Mouse (Mus musculus): ENCODE data around the gene Rsph9. TPM values are rescaled to one million over a fixed set of nuclear protein-coding genes. Genes with fewer than 3 reads are reported as not detected.

Rsph9 gene
- polyA plus RNA-seq, 1 experiment, result 1.3 TPM

DNA sequence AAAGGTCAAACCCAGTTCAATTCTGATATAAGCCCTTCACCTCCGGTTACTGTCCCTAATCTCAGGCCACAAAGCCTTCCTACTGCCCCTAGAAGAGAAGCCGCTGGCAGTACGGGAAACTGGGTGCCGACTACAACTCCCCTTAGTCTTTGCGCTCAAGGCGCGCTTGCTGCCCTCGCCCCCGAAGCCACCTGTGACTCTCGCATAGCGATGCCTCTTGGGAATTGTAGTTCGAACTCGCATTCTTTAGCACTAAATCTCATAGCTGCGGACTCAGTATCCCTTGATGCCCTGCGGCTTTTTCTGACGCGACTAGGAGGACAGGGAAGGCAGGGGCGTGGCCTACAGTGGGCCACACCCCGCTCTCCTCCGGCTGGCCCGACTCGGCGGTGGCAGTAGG is 16.7 kb upstream of the Rsph9 start, which contains the start of gene Gtpbp2:
TSS of gene Gtpbp2 (plus strand) at position 347 of the 400 bp plus-strand sequence.
- H3K4me1 ChIP-seq (ENCODE audit: control insufficient read depth, insufficient read depth, insufficient read length, low read length), result peaks cover 16% of the 10 kb centered on the region
- H3K27ac ChIP-seq (replicated peaks; ENCODE audit: low read depth, low read length), result peak within 1 kb of the TSS; percentile 99
- H3K4me3 ChIP-seq (ENCODE audit: insufficient read depth, low read depth, low read length), result peak within 1 kb of the TSS; percentile 83

GRCm38 (mm10) chr17:46160090-46160662 is 16.2 kb upstream of the Rsph9 start:
- H3K4me1 ChIP-seq (ENCODE audit: control insufficient read depth, insufficient read depth, insufficient read length, low read length), result peaks cover 16% of the 10 kb centered on the region
- H3K27ac ChIP-seq (replicated peaks; ENCODE audit: low read depth, low read length), result peak overlapping the region; percentile 99
- peak overlapping the region; percentile 63 for H3K4me3 ChIP-seq (ENCODE audit: insufficient read depth, low read depth, low read length)

DNA sequence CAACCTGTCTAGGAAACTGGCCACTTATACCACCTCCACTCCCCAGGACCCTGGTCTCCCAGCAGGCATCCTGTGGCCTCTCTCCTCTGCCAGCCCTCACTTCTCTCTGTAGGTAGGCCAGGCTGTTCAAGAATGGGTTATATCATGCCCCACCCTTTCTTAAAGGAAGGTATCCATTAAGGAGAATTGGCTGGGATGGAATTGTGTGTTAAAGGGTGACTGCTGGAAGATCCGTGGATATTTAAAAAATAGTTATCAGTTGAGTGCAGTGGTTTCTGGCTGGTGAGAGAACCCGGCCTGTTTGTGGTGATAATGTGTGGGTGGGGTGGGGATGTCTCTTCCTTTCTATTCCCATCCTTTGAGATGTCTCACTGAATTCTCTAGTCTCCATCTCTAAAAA is 15.2 kb upstream of the Rsph9 start:
- H3K27ac ChIP-seq (replicated peaks; ENCODE audit: low read depth, low read length), result no peak overlapping the region
- no peak overlapping the region for H3K4me3 ChIP-seq (ENCODE audit: insufficient read depth, low read depth, low read length)
- peaks cover 16% of the 10 kb centered on the region for H3K4me1 ChIP-seq (ENCODE audit: control insufficient read depth, insufficient read depth, insufficient read length, low read length)

- H3K4me1 ChIP-seq (ENCODE audit: control insufficient read depth, insufficient read depth, insufficient read length, low read length), result peaks cover 10% of the 10 kb centered on the region
- no peak overlapping the region for H3K27ac ChIP-seq (replicated peaks; ENCODE audit: low read depth, low read length)
- no peak overlapping the region for H3K4me3 ChIP-seq (ENCODE audit: insufficient read depth, low read depth, low read length)
Observed at GRCm38 (mm10) chr17:46157131-46157530, 13.1 kb upstream of the Rsph9 start.

- Histone ChIP-seq H3K27ac (replicated peaks; ENCODE audit: low read depth, low read length) (no peak overlapping the region), H3K4me3 (ENCODE audit: insufficient read depth, low read depth, low read length) (no peak overlapping the region), H3K4me1 (ENCODE audit: control insufficient read depth, insufficient read depth, insufficient read length, low read length) (peaks cover 5% of the 10 kb centered on the region; the same call in 1 of the 2 replicates)
Observed at GRCm38 (mm10) chr17:46156680-46157079, 12.7 kb upstream of the Rsph9 start.

- H3K27ac ChIP-seq (replicated peaks; ENCODE audit: low read depth, low read length), result no peak overlapping the region
- no peaks in the 10 kb centered on the region; the same call in 1 of the 2 replicates for H3K4me1 ChIP-seq (ENCODE audit: control insufficient read depth, insufficient read depth, insufficient read length, low read length)
- no peak overlapping the region for H3K4me3 ChIP-seq (ENCODE audit: insufficient read depth, low read depth, low read length)
Observed at GRCm38 (mm10) chr17:46154336-46154735, 10.3 kb upstream of the Rsph9 start.

GRCm38 (mm10) chr17:46152847-46153782 is 9.1 kb upstream of the Rsph9 start, which contains the start of gene Mad2l1bp:
Mad2l1bp (minus strand) TSS chr17:46153553.
- H3K27ac ChIP-seq (replicated peaks; ENCODE audit: low read depth, low read length), result peak within 1 kb of the TSS; percentile 89
- no peaks in the 10 kb centered on the region for H3K4me1 ChIP-seq (ENCODE audit: control insufficient read depth, insufficient read depth, insufficient read length, low read length)
- H3K4me3 ChIP-seq (ENCODE audit: insufficient read depth, low read depth, low read length), result peak within 1 kb of the TSS; percentile 86

GRCm38 (mm10) chr17:46139872-46140271 is 4.1 kb downstream of the Rsph9 start:
- H3K4me1 ChIP-seq (ENCODE audit: control insufficient read depth, insufficient read depth, insufficient read length, low read length), result peaks cover 2% of the 10 kb centered on the region; the same call in 1 of the 2 replicates
- no peak overlapping the region for H3K4me3 ChIP-seq (ENCODE audit: insufficient read depth, low read depth, low read length)
- H3K27ac ChIP-seq (replicated peaks; ENCODE audit: low read depth, low read length), result no peak overlapping the region

DNA sequence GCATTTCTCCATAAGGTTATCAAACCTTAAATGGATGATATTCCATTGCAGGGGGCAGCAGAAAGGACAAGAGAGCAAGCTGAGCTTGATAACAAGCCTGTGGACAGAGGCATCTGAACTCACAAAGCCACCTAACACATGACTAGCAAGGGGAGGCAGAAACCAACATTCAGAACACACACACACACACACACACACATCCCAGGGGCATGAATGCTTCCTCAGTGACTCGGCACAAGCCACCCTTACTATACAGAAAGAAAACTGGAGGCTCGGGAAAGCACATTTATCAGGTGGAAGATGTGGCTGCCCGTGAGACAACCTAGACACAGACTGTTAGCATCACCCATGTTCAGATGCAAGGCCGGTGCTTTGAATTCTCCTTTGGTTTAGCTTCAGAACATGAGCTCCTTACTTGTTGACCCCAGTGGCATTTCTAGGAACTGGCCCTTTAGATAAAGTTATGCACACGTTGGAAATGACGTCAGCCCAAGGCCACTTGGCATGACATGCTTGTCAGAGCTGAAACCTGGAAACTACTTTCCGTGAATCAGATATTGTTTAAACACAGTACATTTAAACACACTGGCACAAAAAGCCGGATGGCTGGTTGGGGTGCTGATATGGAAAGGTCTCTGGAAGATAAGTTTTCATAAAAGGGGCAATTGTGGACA is 5.3 kb downstream of the Rsph9 start:
- Histone ChIP-seq H3K27ac (replicated peaks; ENCODE audit: low read depth, low read length) (no peak overlapping the region), H3K4me1 (ENCODE audit: control insufficient read depth, insufficient read depth, insufficient read length, low read length) (peaks cover 1% of the 10 kb centered on the region; the same call in 1 of the 2 replicates), H3K4me3 (ENCODE audit: insufficient read depth, low read depth, low read length) (no peak overlapping the region)

DNA sequence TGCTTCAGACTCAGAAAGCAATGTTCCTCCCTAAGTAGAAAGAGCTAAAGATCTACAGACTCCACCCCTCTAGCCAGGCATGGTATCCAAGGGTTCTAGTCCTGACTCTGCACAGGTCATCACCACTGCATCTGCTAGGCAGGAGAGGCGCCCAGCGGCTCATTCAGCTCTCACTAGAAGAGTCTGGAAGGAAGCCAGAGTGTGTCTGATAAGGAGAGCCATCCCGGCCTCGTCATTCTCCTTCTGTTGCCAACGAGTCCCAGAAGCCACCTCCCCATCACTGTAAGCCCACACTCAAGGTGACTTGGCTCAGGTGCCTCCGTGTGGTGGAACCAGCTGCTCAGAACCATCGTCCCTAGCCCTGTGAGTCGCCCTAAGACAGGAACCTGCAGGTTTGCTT is 11.2 kb downstream of the Rsph9 start:
- Histone ChIP-seq H3K4me1 (ENCODE audit: control insufficient read depth, insufficient read depth, insufficient read length, low read length) (no peaks in the 10 kb centered on the region), H3K27ac (replicated peaks; ENCODE audit: low read depth, low read length) (no peak overlapping the region), H3K4me3 (ENCODE audit: insufficient read depth, low read depth, low read length) (no peak overlapping the region)

GRCm38 (mm10) chr17:46132058-46132718 is 11.8 kb downstream of the Rsph9 start:
- Histone ChIP-seq H3K4me3 (ENCODE audit: insufficient read depth, low read depth, low read length) (no peak overlapping the region), H3K27ac (replicated peaks; ENCODE audit: low read depth, low read length) (no peak overlapping the region), H3K4me1 (ENCODE audit: control insufficient read depth, insufficient read depth, insufficient read length, low read length) (no peaks in the 10 kb centered on the region)

- H3K27ac ChIP-seq (replicated peaks; ENCODE audit: low read depth, low read length), result no peak overlapping the region
- no peaks in the 10 kb centered on the region for H3K4me1 ChIP-seq (ENCODE audit: control insufficient read depth, insufficient read depth, insufficient read length, low read length)
Observed at GRCm38 (mm10) chr17:46129741-46130498, 14.1 kb downstream of the Rsph9 start.

DNA sequence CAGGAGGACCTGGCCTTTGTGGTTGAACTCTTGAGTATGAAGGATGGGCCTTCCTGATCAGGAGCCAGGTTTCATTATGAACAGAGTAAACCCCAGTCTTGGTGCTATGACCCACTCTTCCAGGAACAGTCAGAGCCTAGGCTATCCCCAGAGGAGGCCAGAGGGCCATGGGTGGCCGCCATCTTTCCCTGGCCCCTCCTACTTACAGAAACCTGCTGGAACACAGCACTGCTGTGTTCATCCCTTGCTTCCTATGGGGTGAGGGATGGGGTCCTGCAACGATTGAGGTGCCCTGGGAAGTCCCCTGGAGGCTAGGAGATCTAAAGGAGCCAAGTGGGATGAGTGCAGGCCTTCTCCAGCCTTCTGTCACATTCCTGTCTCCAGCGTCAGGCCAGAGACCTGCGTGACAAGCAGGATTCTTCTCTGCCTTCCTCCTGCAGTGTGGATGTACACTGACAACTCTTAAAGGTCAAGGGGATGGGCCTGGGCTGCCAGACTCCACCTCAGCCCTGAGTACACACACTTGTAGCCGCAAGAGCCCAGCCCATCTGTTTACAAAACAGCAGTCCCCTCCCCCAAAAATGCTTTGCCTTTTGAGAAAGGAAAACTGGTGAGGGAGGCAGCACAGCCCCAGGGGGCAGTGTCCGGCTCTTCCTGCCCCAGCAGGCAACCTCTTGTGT is 16.1 kb downstream of the Rsph9 start:
- H3K4me3 ChIP-seq (ENCODE audit: insufficient read depth, low read depth, low read length), result no peak overlapping the region
- no peak overlapping the region for H3K27ac ChIP-seq (replicated peaks; ENCODE audit: low read depth, low read length)
- no peaks in the 10 kb centered on the region for H3K4me1 ChIP-seq (ENCODE audit: control insufficient read depth, insufficient read depth, insufficient read length, low read length)

More at GRCm38 (mm10) chr17:46129741-46130498, 14.1 kb downstream of the Rsph9 start:
- H3K4me3 ChIP-seq (ENCODE audit: insufficient read depth, low read depth, low read length), result no peak overlapping the region

DNA sequence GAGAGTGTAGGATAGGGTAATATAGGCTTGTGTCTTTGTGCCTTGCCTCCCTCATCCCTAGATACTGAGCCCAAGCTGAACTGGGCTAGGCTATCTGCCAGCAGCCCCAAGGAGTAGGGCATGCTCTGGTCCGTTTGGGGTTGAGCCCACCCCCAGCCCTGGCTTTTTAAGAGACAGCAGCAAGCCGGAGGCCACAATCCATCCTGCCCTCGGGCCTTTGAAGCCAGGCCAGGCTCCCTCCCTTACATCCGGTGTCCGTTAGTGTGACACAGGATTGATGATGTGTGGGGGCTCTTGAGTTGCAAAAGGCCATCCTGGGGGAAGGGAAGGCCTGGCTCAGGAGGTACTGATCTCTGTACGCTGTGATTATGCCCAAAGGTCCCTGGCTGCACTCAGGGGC is 17.4 kb downstream of the Rsph9 start:
- H3K27ac ChIP-seq (replicated peaks; ENCODE audit: low read depth, low read length), result no peak overlapping the region
- H3K4me3 ChIP-seq (ENCODE audit: insufficient read depth, low read depth, low read length), result no peak overlapping the region

More for the DNA sequence above, 17.4 kb downstream of the Rsph9 start:
- no peaks in the 10 kb centered on the region for H3K4me1 ChIP-seq (ENCODE audit: control insufficient read depth, insufficient read depth, insufficient read length, low read length)

All from brown adipose tissue, adult 24 weeks (tissue).